Mouse (Mus musculus) liver, postnatal 0 days (tissue): ENCODE data around the gene Vwa8. TPM values are rescaled to one million over a fixed set of nuclear protein-coding genes. Genes with fewer than 3 reads are reported as not detected.
"Not testable (repeated sequence)": the region's sequence is repeated elsewhere in the genome, so short reads cannot be mapped to it uniquely, and the experiment has no call there.

ENCODE experiments used
- ATAC-seq: fragments of 200-750 bp; cut with Nextera tagmentation; 2 replicates; pipeline ENCODE4 v1.8.0; 2017; ENCODE audit warnings: mild to moderate bottlenecking, moderate library complexity
- DNase-seq: peaks from one replicate; pipeline ENCODE4 v3.0.0-alpha.2; 2016
- H3K27ac ChIP-seq: fragments of 300-500 bp; sonication (generic); 2 replicates; pipeline ENCODE4 v1.5.1; 2014; ENCODE audit warnings: antibody characterized with exemption, moderate library complexity, mild to moderate bottlenecking, low read depth
- H3K27me3 ChIP-seq: fragments of 300-500 bp; sonication (generic); 2 replicates; pipeline ENCODE4 v1.6.1; 2014; ENCODE audit warnings: low read length, control low read depth, mixed read lengths; ENCODE audit not compliant: insufficient read depth
- H3K36me3 ChIP-seq: fragments of 300-500 bp; sonication (generic); replicated peaks from 2 replicates; pipeline ENCODE4 v1.6.1; 2014; ENCODE audit warnings: mild to moderate bottlenecking, control low read depth, low read length, moderate library complexity, mixed read lengths; ENCODE audit not compliant: insufficient read depth
- H3K4me1 ChIP-seq: fragments of 300-500 bp; sonication (generic); 2 replicates; pipeline ENCODE4 v1.6.1; 2014; ENCODE audit warnings: antibody characterized with exemption, mild to moderate bottlenecking, control low read depth; ENCODE audit not compliant: insufficient read depth
- H3K4me2 ChIP-seq: fragments of 300-500 bp; sonication (generic); 2 replicates; pipeline ENCODE4 v1.6.1; 2014; ENCODE audit warnings: low read depth, mild to moderate bottlenecking, low read length, moderate library complexity, mixed read lengths
- H3K4me3 ChIP-seq: fragments of 300-500 bp; sonication (generic); 2 replicates; pipeline ENCODE4 v1.5.1; 2014; ENCODE audit warnings: low read depth, low read length
- H3K9ac ChIP-seq: fragments of 300-500 bp; sonication (generic); replicated peaks from 2 replicates; pipeline ENCODE4 v1.6.1; 2014; ENCODE audit warnings: mild to moderate bottlenecking, moderate library complexity
- H3K9me3 ChIP-seq: fragments of 300-500 bp; sonication (generic); 2 replicates; pipeline ENCODE4 v1.6.1; 2016; ENCODE audit warnings: mild to moderate bottlenecking, control low read depth, low read length, mixed read lengths
- CTCF ChIP-seq: sonication (generic); IDR thresholded peaks from 2 replicates; pipeline ENCODE4 v1.5.1; 2016; ENCODE audit warnings: antibody characterized with exemption, low read depth
- EP300 ChIP-seq: IDR thresholded peaks from 2 replicates; pipeline ENCODE4 v1.6.1; 2016; ENCODE audit warnings: antibody characterized with exemption, low read depth, mild to moderate bottlenecking
- WGBS: fragments of 180-500 bp; shearing (Covaris S2); extraction: QIAGEN DNeasy Blood & Tissue Kit; methylation state at CpG from one replicate; pipeline ENCODE4 v1.1.7; 2014; ENCODE audit not compliant: insufficient replicate concordance; 5-methylcytosine and 5-hydroxymethylcytosine counted together
- polyA plus RNA-seq: library from polyadenylated mRNA; unstranded; fragments of >200 nt; fragmentation: Nextera tagmentation; extraction: Ambion mirVana; gene quantifications from 2 replicates; pipeline ENCODE4 v1.2.1, GENCODE M21; 2015

Gene Vwa8
- polyA plus RNA-seq, 1 experiment from 2014 or later, result 27.1 TPM

GRCm38 (mm10) chr14:78877176-78877575 lies 28.3 kb downstream of the Vwa8 start:
- no peak overlapping the region for H3K9ac ChIP-seq
- no peak for ATAC-seq
- H3K4me3 ChIP-seq, result no peak overlapping the region
- no peaks in the 10 kb centered on the region for H3K9me3 ChIP-seq
- no peak for TF ChIP-seq EP300
- TF ChIP-seq CTCF, result no peak
- no peak for DNase-seq
- H3K27me3 ChIP-seq, result no peaks in the 10 kb centered on the region
- H3K4me1 ChIP-seq, result no peaks in the 10 kb centered on the region
- no peak overlapping the region for H3K27ac ChIP-seq
- H3K4me2 ChIP-seq, result no peak overlapping the region
- 46% methylated on average over 2 of the region's 2 CpGs for WGBS
- peaks cover 3% of the 10 kb centered on the region; the same call in 1 of the 2 replicates for H3K36me3 ChIP-seq

- no peak for ATAC-seq
- Histone ChIP-seq H3K4me2 (no peak overlapping the region), H3K27me3 (no peaks in the 10 kb centered on the region), H3K36me3 (no peaks in the 10 kb centered on the region), H3K9ac (no peak overlapping the region), H3K9me3 (no peaks in the 10 kb centered on the region), H3K4me3 (no peak overlapping the region), H3K4me1 (no peaks in the 10 kb centered on the region), H3K27ac (no peak overlapping the region)
- DNase-seq, result no peak
- WGBS, result 71% methylated on average over 13 of the region's 13 CpGs
- TF ChIP-seq CTCF (no peak), EP300 (no peak)
These were observed 29.7 kb downstream of the Vwa8 start for GRCm38 (mm10) chr14:78878402-78879045.

GRCm38 (mm10) chr14:78880879-78881278 lies 32.0 kb downstream of the Vwa8 start:
- Histone ChIP-seq H3K9ac (no peak overlapping the region), H3K36me3 (no peaks in the 10 kb centered on the region), H3K4me3 (no peak overlapping the region), H3K27me3 (no peaks in the 10 kb centered on the region), H3K27ac (no peak overlapping the region), H3K4me1 (no peaks in the 10 kb centered on the region), H3K4me2 (no peak overlapping the region), H3K9me3 (no peaks in the 10 kb centered on the region)
- ATAC-seq, result no peak
- WGBS, result 65% methylated on average over 4 of the region's 4 CpGs
- no peak for DNase-seq
- TF ChIP-seq CTCF (no peak), EP300 (no peak)

GRCm38 (mm10) chr14:78881563-78881962 lies 32.7 kb downstream of the Vwa8 start:
- H3K9ac ChIP-seq, result no peak overlapping the region
- TF ChIP-seq EP300 (no peak), CTCF (no peak)
- no peak overlapping the region for H3K4me2 ChIP-seq
- no peaks in the 10 kb centered on the region for H3K9me3 ChIP-seq
- H3K27ac ChIP-seq, result no peak overlapping the region
- no peak for ATAC-seq
- no peak for DNase-seq
- no peaks in the 10 kb centered on the region for H3K27me3 ChIP-seq
- H3K4me3 ChIP-seq, result no peak overlapping the region
- no peaks in the 10 kb centered on the region for H3K4me1 ChIP-seq
- no peaks in the 10 kb centered on the region for H3K36me3 ChIP-seq
- WGBS, result 81% methylated on average over 10 of the region's 10 CpGs

- Histone ChIP-seq H3K9ac (no peak overlapping the region), H3K4me2 (no peak overlapping the region), H3K27me3 (no peaks in the 10 kb centered on the region), H3K36me3 (no peaks in the 10 kb centered on the region), H3K27ac (no peak overlapping the region), H3K9me3 (no peaks in the 10 kb centered on the region), H3K4me3 (no peak overlapping the region), H3K4me1 (no peaks in the 10 kb centered on the region)
- DNase-seq (no peak), ATAC-seq (no peak)
- TF ChIP-seq EP300 (no peak), CTCF (no peak)
- WGBS, result 74% methylated on average over 7 of the region's 7 CpGs
These were observed 37.2 kb downstream of the Vwa8 start for GRCm38 (mm10) chr14:78885915-78886534.

GRCm38 (mm10) chr14:78886566-78887234 lies 37.8 kb downstream of the Vwa8 start:
- H3K4me1 ChIP-seq, result no peaks in the 10 kb centered on the region
- no peak overlapping the region for H3K27ac ChIP-seq
- H3K27me3 ChIP-seq, result no peaks in the 10 kb centered on the region
- H3K4me3 ChIP-seq, result no peak overlapping the region
- H3K9me3 ChIP-seq, result no peaks in the 10 kb centered on the region
- TF ChIP-seq CTCF (no peak), EP300 (no peak)
- no peaks in the 10 kb centered on the region for H3K36me3 ChIP-seq
- DNase-seq (no peak), ATAC-seq (no peak)
- no peak overlapping the region for H3K4me2 ChIP-seq
- 84% methylated on average over 8 of the region's 8 CpGs for WGBS
- no peak overlapping the region for H3K9ac ChIP-seq

GRCm38 (mm10) chr14:78887494-78887893 lies 38.6 kb downstream of the Vwa8 start:
- 93% methylated on average over 14 of the region's 18 CpGs for WGBS

More at GRCm38 (mm10) chr14:78887494-78887893, 38.6 kb downstream of the Vwa8 start:
- H3K36me3 ChIP-seq, H3K27ac ChIP-seq, ATAC-seq, H3K4me3 ChIP-seq, H3K4me1 ChIP-seq, H3K4me2 ChIP-seq, H3K9ac ChIP-seq, DNase-seq, H3K9me3 ChIP-seq, H3K27me3 ChIP-seq: not testable (repeated sequence)
